Mouse (Mus musculus) MEL (cell line): Measurements from ENCODE around the gene Txn2.

Experiments used
- CTCF ChIP-seq, 3 experiments: IDR thresholded peaks in 2 of 3; conservative IDR thresholded peaks in 1 of 3; 2 replicates each; pipeline ENCODE4 v1.5.1; 2011 to 2012; ENCODE audit warnings: low read length in 3 of 3, low read depth in 2 of 3, mild to moderate bottlenecking in 2 of 3, improper control_type of control experiment in 1 of 3, inconsistent platforms in 1 of 3, mixed read lengths in 1 of 3, moderate library complexity in 1 of 3; ENCODE audit not compliant: control insufficient read depth in 1 of 3, insufficient read depth in 1 of 3, poor library complexity in 1 of 3, severe bottlenecking in 1 of 3
- GATA1 ChIP-seq: IDR thresholded peaks from 2 replicates; pipeline ENCODE4 v1.6.1; 2011; ENCODE audit warnings: low read depth, low read length, improper control_type of control experiment
- KAT2A ChIP-seq: conservative IDR thresholded peaks from 2 replicates; pipeline ENCODE4 v1.6.1; 2012; ENCODE audit warnings: low read depth, low read length, improper control_type of control experiment, inconsistent platforms
- RAD21 ChIP-seq: IDR thresholded peaks from 2 replicates; pipeline ENCODE4 v1.6.1; 2011; ENCODE audit warnings: mild to moderate bottlenecking, low read depth, low read length, improper control_type of control experiment

- no peak for TF ChIP-seq CTCF (IDR thresholded peaks at IDR 0.05 in 2 of 3, conservative IDR thresholded peaks at IDR 0.05 in 1 of 3; ENCODE audit: control insufficient read depth in 1 of 3, insufficient read depth in 1 of 3, low read depth in 2 of 3, low read length in 3 of 3, poor library complexity in 1 of 3, severe bottlenecking in 1 of 3)
- TF ChIP-seq RAD21 = no peak
- no peak for TF ChIP-seq KAT2A
- TF ChIP-seq GATA1 = no peak
Measured at GRCm38 (mm10) chr15:77925195-77925594, 3.6 kb downstream of the Txn2 start.
